Mouse (Mus musculus): ENCODE measurements at regions not wholly inside any gene's neighbourhood (a gene's known extent, or its start where the extent isn't known, plus 50 kb on each side); places are given as distances from the start of the nearest gene placed in this dataset.

DNA sequence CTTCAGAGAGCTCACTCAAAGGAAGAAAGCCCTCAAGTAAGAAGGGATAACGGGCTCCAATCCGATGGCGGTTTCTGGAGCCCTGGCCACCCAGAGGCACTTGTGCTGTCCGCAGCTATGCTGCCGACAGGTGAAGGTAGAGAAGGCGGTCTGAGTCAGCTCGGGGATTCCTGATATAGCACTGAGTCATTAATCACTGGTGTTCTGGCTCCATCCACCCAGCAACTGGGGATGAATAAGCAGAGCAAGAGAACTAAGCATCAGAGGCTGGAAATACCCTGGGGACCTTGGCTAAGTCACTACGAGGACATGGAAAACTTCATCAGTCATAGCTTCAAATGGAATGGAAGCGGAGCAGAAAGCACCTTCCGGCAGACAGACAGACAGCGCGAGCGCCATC is 122.5 kb upstream of the Runx1 start:
- ATAC-seq (ENCODE audit: insufficient number of reproducible peaks, low FRiP score, low TSS enrichment, low read depth), result no peak
- Histone ChIP-seq H3K9ac (no peak overlapping the region), H3K36me3 (no peaks in the 10 kb centered on the region), H3K9me3 (replicated peaks) (no peaks in the 10 kb centered on the region), H3K4me1 (peaks cover 20% of the 10 kb centered on the region; the same call in 1 of the 2 replicates), H3K4me2 (replicated peaks) (no peak overlapping the region), H3K27me3 (no peaks in the 10 kb centered on the region), H3K4me3 (replicated peaks) (no peak overlapping the region), H3K27ac (replicated peaks) (no peak overlapping the region)
- 92% methylated on average over 13 of the region's 13 CpGs for WGBS

DNA sequence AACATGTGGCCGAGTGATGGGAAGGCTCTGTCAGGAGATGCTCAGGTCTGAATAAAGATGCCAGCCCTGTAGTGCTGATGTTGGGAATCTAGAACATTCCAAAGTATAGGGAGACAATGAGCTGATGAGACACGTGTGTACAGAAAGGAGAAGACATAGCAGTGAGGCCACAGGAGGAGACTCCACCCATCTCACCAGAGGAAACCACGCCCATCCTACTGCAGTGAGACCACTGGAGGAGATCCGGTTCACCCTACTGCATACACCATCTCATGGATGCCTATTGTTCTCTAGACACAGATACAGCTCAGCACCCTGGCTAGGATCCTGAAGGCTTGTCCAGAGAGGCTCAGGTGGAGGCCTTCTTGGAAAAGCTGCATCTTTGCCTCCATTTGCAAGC is 120.6 kb upstream of the Runx1 start:
- no peak overlapping the region for H3K4me2 ChIP-seq (replicated peaks)

DNA sequence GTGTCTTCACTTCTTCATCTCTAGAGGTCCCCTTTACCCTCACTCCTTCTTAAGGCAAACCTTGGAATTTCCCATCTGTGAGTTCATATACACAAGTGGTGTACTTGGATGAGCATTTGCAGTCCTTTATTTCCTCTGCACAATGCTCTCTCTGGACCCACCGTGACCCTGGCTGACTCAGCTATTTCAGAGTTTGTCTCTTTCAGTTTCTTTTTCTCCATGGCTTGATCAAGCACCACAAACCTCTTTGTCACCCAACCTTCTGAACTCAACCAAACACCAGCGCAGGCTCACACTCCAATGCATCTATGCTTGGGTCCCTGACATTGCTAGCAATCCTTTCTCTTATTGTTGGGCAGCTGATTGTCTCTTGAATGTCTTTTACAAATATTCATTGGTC is 118.0 kb upstream of the Runx1 start:
- Histone ChIP-seq H3K27ac (replicated peaks) (no peak overlapping the region), H3K9ac (no peak overlapping the region), H3K27me3 (no peaks in the 10 kb centered on the region), H3K4me2 (replicated peaks) (no peak overlapping the region), H3K4me1 (peaks cover 10% of the 10 kb centered on the region), H3K36me3 (no peaks in the 10 kb centered on the region), H3K4me3 (replicated peaks) (no peak overlapping the region), H3K9me3 (replicated peaks) (no peaks in the 10 kb centered on the region)
- no peak for ATAC-seq (ENCODE audit: insufficient number of reproducible peaks, low FRiP score, low TSS enrichment, low read depth)
- WGBS, result 84% methylated on average over 2 of the region's 2 CpGs

More for the DNA sequence above, 120.6 kb upstream of the Runx1 start:
- no peaks in the 10 kb centered on the region for H3K27me3 ChIP-seq
- no peak overlapping the region for H3K4me3 ChIP-seq (replicated peaks)
- no peaks in the 10 kb centered on the region for H3K36me3 ChIP-seq
- no peak for ATAC-seq (ENCODE audit: insufficient number of reproducible peaks, low FRiP score, low TSS enrichment, low read depth)
- H3K9me3 ChIP-seq (replicated peaks), result no peaks in the 10 kb centered on the region
- 72% methylated on average over 4 of the region's 4 CpGs for WGBS
- H3K9ac ChIP-seq, result no peak overlapping the region
- H3K4me1 ChIP-seq, result peaks cover 4% of the 10 kb centered on the region; the same call in 1 of the 2 replicates
- no peak overlapping the region for H3K27ac ChIP-seq (replicated peaks)

DNA sequence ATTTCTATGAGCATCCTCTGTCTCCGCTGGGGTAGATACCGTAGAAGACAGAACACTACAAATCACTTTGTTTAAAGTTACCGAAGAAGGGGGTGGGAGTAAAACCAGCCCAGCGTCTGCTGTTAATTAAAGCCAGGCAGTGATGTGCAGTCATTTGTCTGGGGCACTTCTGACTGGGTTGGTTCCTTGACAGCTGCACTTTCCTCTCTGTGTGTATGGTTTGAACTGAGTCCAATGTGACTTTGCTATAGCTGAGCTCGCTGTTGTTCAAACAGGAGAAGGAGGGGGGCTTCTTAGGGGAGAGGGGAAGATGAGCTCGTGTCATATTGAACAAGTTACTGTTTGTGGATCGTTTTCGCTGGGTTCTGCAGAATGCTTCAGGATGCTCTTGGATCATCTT is 113.7 kb upstream of the Runx1 start:
- Histone ChIP-seq H3K9me3 (replicated peaks) (no peaks in the 10 kb centered on the region), H3K36me3 (no peaks in the 10 kb centered on the region), H3K4me3 (replicated peaks) (no peak overlapping the region), H3K27ac (replicated peaks) (peak overlapping the region; percentile 39; the same call in 1 of the 2 replicates), H3K4me1 (peaks cover 10% of the 10 kb centered on the region), H3K27me3 (no peaks in the 10 kb centered on the region), H3K9ac (no peak overlapping the region), H3K4me2 (replicated peaks) (no peak overlapping the region)
- WGBS, result 4% methylated on average over 8 of the region's 8 CpGs
- ATAC-seq (ENCODE audit: insufficient number of reproducible peaks, low FRiP score, low TSS enrichment, low read depth), result peak; percentile 79; the same call in 1 of the 2 replicates

DNA sequence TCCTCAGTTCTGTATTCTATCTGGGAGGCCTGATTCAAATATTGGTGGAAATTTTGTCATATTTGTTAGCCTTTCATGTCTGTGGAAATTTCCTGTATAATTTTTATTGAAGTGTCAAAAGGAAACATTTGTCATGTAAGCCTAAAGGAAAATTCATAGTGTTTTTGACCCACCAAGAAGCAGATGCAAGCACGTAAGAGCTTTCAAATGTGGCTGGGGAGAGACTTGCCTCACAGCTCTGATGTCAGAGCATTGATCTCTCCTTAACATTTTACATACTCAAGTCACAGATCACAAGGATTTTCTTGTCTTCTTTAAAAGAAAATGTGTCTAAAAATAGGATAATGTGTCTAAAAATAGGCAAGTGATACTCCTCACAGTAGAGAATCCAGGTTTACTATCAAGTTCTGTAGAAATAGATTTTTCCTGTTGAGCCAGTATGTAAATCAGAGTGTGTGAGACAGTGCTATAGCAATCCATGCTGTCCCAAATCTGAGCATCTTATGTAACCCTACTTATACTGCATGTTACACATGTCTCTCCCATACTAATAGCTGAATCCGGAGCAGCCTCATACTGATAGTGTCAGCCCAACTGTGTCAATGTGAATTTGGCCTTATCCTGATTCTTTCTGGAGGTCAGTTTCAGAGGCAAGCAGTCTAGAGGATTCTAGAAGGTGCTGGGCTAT is 110.0 kb upstream of the Runx1 start:
- peaks cover 10% of the 10 kb centered on the region for H3K4me1 ChIP-seq
- H3K9me3 ChIP-seq (replicated peaks), result no peaks in the 10 kb centered on the region
- H3K36me3 ChIP-seq, result no peaks in the 10 kb centered on the region
- H3K27ac ChIP-seq (replicated peaks), result no peak overlapping the region
- H3K4me3 ChIP-seq (replicated peaks), result no peak overlapping the region
- WGBS, result 67% methylated on average over 2 of the region's 2 CpGs
- no peak for ATAC-seq (ENCODE audit: insufficient number of reproducible peaks, low FRiP score, low TSS enrichment, low read depth)
- 0 out of 2 replicates have a peak, but pooled peaks cover 3% of the 10 kb centered on the region for H3K27me3 ChIP-seq
- H3K9ac ChIP-seq, result no peak overlapping the region
- no peak overlapping the region for H3K4me2 ChIP-seq (replicated peaks)

DNA sequence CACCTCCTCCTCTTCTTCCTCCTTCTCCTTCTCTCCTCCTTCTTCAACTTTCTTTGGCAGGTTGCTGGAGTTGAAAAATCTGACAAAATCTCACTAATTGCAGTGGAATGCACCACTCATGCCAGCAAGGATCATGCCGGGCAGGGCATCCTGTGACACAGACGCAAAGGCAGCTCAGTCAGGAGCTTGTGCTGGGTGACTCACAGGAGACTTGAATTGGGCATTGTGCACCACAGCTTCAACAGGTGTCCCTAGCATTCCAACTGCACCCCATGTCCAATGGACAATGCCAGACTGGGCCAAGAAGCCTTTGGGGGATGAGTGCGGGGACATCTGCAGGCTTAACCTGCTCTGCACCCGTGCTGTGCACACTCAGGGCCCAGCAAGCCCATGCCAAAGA is 104.2 kb upstream of the Runx1 start:
- no peak overlapping the region for H3K9ac ChIP-seq
- no peak overlapping the region for H3K4me2 ChIP-seq (replicated peaks)
- no peaks in the 10 kb centered on the region for H3K9me3 ChIP-seq (replicated peaks)
- WGBS, result 66% methylated on average over 4 of the region's 4 CpGs
- H3K27ac ChIP-seq (replicated peaks), result no peak overlapping the region
- H3K4me1 ChIP-seq, result peaks cover 20% of the 10 kb centered on the region
- ATAC-seq (ENCODE audit: insufficient number of reproducible peaks, low FRiP score, low TSS enrichment, low read depth), result no peak
- H3K4me3 ChIP-seq (replicated peaks), result no peak overlapping the region
- no peaks in the 10 kb centered on the region for H3K36me3 ChIP-seq
- 0 out of 2 replicates have a peak, but pooled peaks cover 3% of the 10 kb centered on the region for H3K27me3 ChIP-seq

DNA sequence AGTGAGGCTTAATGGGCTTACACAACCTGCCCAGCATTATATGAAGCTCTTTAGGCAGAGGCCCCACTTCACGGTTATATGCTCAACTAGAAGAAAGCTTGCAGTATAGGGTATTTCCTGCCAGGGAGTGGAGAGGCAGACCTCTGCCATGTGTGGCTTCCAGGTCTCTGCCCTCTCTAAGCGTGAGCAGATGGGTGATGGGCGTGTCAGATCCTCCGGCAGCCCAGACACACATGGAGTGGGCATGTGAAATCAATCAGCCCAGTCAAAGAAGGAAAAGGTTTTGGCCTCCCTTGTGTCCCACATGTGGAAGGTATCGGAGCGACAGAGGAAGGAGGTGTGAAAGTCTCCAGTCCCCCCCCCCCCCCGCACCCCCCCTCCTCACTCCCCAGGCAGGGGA is 102.3 kb upstream of the Runx1 start:
- Histone ChIP-seq H3K4me1 (peaks cover 20% of the 10 kb centered on the region), H3K36me3 (no peaks in the 10 kb centered on the region), H3K27me3 (0 out of 2 replicates have a peak, but pooled peaks cover 3% of the 10 kb centered on the region), H3K4me2 (replicated peaks) (no peak overlapping the region), H3K9ac (no peak overlapping the region), H3K27ac (replicated peaks) (no peak overlapping the region), H3K9me3 (replicated peaks) (no peaks in the 10 kb centered on the region), H3K4me3 (replicated peaks) (no peak overlapping the region)
- 27% methylated on average over 7 of the region's 7 CpGs for WGBS
- 0 out of 2 replicates have a peak, but pooled peaks have one; percentile 24 for ATAC-seq (ENCODE audit: insufficient number of reproducible peaks, low FRiP score, low TSS enrichment, low read depth)

DNA sequence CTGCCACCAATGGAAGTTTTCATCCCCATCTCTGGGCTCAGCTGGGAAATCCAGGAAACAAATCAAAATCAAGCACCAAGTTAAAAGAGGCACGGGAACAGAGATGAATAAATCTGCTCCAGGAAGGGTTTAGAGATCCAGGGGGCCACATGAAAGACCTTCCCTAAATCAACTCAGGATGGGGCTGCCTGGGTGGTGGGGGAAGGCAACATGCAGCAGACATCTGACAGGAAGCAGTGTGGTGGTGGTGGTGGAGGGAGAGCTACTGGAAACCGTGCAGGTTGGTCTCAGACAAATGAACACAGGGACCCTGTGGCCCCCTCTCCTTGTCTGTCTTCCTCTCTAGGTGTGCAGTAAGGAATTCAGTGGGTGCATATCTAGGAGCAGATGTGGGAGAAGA is 101.7 kb upstream of the Runx1 start:
- Histone ChIP-seq H3K9me3 (replicated peaks) (no peaks in the 10 kb centered on the region), H3K36me3 (no peaks in the 10 kb centered on the region), H3K9ac (no peak overlapping the region), H3K4me1 (peaks cover 20% of the 10 kb centered on the region), H3K4me2 (replicated peaks) (no peak overlapping the region), H3K27me3 (no peaks in the 10 kb centered on the region), H3K27ac (replicated peaks) (no peak overlapping the region), H3K4me3 (replicated peaks) (no peak overlapping the region)
- WGBS, result 20% methylated on average over 2 of the region's 2 CpGs
- no peak for ATAC-seq (ENCODE audit: insufficient number of reproducible peaks, low FRiP score, low TSS enrichment, low read depth)

DNA sequence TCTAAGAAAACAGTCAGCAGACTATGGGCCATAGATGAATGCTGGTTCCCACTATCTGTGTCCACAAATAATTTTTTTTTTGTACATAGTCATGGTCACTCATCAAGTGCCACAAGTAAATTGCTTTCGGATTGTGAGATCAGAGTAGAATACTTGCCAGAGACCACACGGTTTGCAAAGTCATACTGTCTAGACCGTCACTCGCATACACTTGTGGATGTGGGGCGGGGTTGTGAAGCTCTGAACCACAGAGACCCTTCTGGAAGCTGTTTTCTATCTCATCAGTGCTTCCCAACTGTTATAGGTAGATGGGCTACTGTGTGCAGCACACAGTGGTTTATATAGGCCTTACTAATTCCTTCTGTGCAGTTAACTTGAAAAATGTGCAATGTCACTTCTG is 100.9 kb upstream of the Runx1 start:
- no peak overlapping the region for H3K27ac ChIP-seq (replicated peaks)
- no peak for ATAC-seq (ENCODE audit: insufficient number of reproducible peaks, low FRiP score, low TSS enrichment, low read depth)
- peaks cover 20% of the 10 kb centered on the region for H3K4me1 ChIP-seq
- H3K27me3 ChIP-seq, result no peaks in the 10 kb centered on the region
- no peak overlapping the region for H3K4me3 ChIP-seq (replicated peaks)
- no peaks in the 10 kb centered on the region for H3K36me3 ChIP-seq
- 65% methylated on average over 5 of the region's 5 CpGs for WGBS
- H3K9ac ChIP-seq, result no peak overlapping the region
- H3K9me3 ChIP-seq (replicated peaks), result no peaks in the 10 kb centered on the region
- H3K4me2 ChIP-seq (replicated peaks), result no peak overlapping the region

DNA sequence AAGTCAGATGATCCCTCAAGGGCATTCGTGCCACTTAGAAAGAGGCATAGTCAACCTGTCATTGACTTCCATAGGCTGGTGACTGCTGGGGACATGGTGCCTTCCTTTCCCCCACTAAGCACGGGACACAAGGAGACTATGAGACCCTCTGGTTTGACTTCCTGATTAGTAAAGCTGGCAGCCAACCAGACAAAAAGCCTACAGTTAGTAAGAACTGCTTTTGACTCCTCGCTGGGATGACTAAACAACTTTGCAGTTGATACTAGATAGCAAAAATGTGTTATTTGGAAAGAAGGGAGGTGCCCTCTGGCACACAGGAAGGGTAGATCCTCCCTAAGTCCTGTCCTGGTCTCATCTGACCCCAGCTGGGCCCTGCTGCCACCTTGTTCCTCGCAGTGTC is 95.0 kb upstream of the Runx1 start:
- H3K9ac ChIP-seq, result no peak overlapping the region

DNA sequence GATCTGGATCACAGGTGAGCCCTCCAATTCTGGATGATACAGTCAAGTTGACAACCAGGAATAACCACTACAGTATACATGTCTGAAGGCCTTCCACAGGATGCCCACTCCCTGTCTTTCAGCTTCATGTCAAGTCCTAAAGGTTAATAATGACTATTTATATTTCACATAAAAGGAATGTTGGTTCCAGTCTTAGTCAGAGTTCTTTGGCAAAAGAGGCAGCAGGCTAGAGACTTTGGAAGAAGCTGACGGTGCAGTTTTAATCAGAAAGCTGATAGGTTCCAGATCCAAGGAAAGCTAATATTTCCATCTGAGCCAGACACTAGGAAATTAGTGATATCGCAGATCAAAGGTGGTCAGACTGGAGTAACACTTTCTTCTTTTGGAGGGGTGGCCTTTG is 91.4 kb upstream of the Runx1 start:
- Histone ChIP-seq H3K9ac (no peak overlapping the region), H3K4me3 (replicated peaks) (no peak overlapping the region), H3K9me3 (replicated peaks) (no peaks in the 10 kb centered on the region), H3K27ac (replicated peaks) (no peak overlapping the region), H3K36me3 (no peaks in the 10 kb centered on the region), H3K4me1 (no peaks in the 10 kb centered on the region), H3K27me3 (no peaks in the 10 kb centered on the region), H3K4me2 (replicated peaks) (no peak overlapping the region)
- ATAC-seq (ENCODE audit: insufficient number of reproducible peaks, low FRiP score, low TSS enrichment, low read depth), result no peak
- 69% methylated on average over 2 of the region's 2 CpGs for WGBS

More for the DNA sequence above, 95.0 kb upstream of the Runx1 start:
- no peak overlapping the region for H3K27ac ChIP-seq (replicated peaks)
- WGBS, result 87% methylated on average over 4 of the region's 4 CpGs
- H3K4me2 ChIP-seq (replicated peaks), result no peak overlapping the region
- no peaks in the 10 kb centered on the region for H3K27me3 ChIP-seq
- no peaks in the 10 kb centered on the region for H3K36me3 ChIP-seq
- H3K4me1 ChIP-seq, result no peaks in the 10 kb centered on the region
- H3K9me3 ChIP-seq (replicated peaks), result no peaks in the 10 kb centered on the region
- ATAC-seq (ENCODE audit: insufficient number of reproducible peaks, low FRiP score, low TSS enrichment, low read depth), result no peak
- no peak overlapping the region for H3K4me3 ChIP-seq (replicated peaks)

DNA sequence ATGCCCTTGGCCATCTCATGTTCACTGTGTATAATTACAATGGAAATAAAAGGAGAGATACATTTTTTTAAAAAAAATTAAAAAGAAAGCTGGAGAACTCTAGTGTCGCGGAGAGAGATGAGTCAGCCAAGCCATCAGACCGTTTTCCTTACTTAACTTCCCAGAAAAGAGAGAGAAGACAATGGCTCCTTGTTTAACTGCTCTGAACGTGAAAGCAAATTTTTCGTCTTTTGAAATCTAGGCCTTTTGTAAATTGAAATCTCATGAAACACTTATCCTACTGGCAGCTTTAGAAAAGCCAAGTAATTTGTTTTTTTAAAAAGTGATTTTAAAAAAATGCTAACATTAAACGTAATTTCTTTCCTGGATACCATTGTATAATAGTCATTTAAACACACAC is 89.7 kb upstream of the Runx1 start:
- no peaks in the 10 kb centered on the region for H3K27me3 ChIP-seq
- no peak overlapping the region for H3K4me2 ChIP-seq (replicated peaks)
- no peak for ATAC-seq (ENCODE audit: insufficient number of reproducible peaks, low FRiP score, low TSS enrichment, low read depth)
- no peak overlapping the region for H3K27ac ChIP-seq (replicated peaks)
- H3K4me3 ChIP-seq (replicated peaks), result no peak overlapping the region
- 50% methylated on average over 6 of the region's 6 CpGs for WGBS
- H3K36me3 ChIP-seq, result no peaks in the 10 kb centered on the region
- no peaks in the 10 kb centered on the region for H3K4me1 ChIP-seq
- H3K9me3 ChIP-seq (replicated peaks), result no peaks in the 10 kb centered on the region
- no peak overlapping the region for H3K9ac ChIP-seq
